1 mouse cellular context compared by ENCODE assay signal in the genomic region with DNA sequence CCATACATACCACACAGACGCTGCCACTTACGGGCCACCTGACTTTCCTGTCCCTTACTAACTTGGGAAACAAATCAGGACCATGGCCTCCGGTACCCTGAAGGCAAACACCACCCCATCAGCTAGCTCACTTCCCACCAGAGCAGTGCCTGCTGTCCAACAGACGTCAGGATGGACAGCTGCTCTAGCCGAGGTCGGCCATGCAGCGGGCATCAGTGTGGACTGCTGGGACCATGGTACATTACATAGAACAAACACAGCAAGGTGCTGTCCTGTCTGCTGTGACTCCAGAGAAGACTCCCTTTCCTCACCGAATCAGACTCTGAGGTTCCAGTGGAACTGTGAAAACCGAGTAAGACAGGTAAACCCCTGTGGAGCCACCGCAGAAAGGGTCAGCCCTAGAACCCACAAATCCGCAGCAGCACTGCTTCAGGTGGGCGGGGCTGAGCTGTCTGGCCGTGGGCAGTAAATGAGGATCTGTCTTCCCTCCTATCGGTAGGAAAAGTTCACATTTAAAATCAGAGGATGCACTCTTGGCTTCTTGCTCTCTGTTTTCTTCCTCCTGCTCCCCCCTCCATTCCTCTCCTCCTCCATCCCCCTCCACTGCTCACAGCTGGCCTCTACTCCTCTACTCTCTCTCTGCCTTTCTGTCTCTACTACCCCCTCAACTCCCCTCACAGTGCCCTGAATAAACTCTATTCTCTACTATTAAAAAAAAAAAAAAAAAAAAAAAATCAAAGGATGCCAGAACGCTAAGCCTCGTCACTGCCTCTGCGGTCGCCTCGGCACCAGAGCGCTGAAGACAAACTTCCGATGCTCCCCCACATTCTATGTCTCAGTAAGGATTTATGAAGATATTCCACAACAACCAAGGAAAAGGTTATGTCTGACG.
TF ChIP-seq lines count a peak whose summit lies in the region.

No protein-coding gene starts in this region.

TF ChIP-seq in myocyte, 11 proteins besides CTCF, POLR2A, EP300 and RAD21:
- TF ChIP-seq SRF (IDR thresholded peaks at IDR 0.05; ENCODE audit: control insufficient read depth, insufficient read length, low read depth) (no peak), MYOD1 (IDR thresholded peaks at IDR 0.05; ENCODE audit: control insufficient read depth in 1 of 3, insufficient read length in 2 of 3, low read depth in 2 of 3) (peak in 2 of 3 experiments; percentile 74 to 81), CEBPB (IDR thresholded peaks at IDR 0.05; ENCODE audit: insufficient read depth, poor library complexity, severe bottlenecking) (no peak), TCF12 (IDR thresholded peaks at IDR 0.05; ENCODE audit: insufficient read depth, poor library complexity, severe bottlenecking) (no peak), TCF3 (IDR thresholded peaks at IDR 0.05; ENCODE audit: insufficient read length, low read depth) (no peak), REST (IDR thresholded peaks at IDR 0.05; ENCODE audit: insufficient read depth, insufficient read length) (no peak), MAX (IDR thresholded peaks at IDR 0.05; ENCODE audit: low read depth) (no peak), POLR2AphosphoS2 (IDR thresholded peaks at IDR 0.05; ENCODE audit: insufficient read length, low read depth) (no peak), USF1 (IDR thresholded peaks at IDR 0.05; ENCODE audit: low read depth) (no peak), MYOG (IDR thresholded peaks at IDR 0.05; ENCODE audit: control insufficient read depth in 1 of 3, insufficient read depth in 1 of 3, insufficient read length in 2 of 3, low read depth in 2 of 3) (peak in 2 of 3 experiments; percentile 82 to 84), E2F4 (IDR thresholded peaks at IDR 0.05; ENCODE audit: insufficient read depth) (no peak)
